Mouse (Mus musculus) yolk sac, embryonic 10.5 days (tissue): ENCODE results near the gene Krt10.

ENCODE experiments used
- DNase-seq: peaks from one replicate; pipeline ENCODE4 v3.0.0-alpha.2; 2017; ENCODE audit warnings: low spot score

Krt10 gene

GRCm38 (mm10) chr11:99369853-99370451 lies 19.2 kb downstream of the Krt10 start:
- DNase-seq, result no peak

GRCm38 (mm10) chr11:99369229-99369628 lies 19.9 kb downstream of the Krt10 start:
- no peak for DNase-seq

- DNase-seq, result no peak
Observed at GRCm38 (mm10) chr11:99366791-99367190, 22.4 kb downstream of the Krt10 start.

- DNase-seq, result peak; percentile 10
Observed at GRCm38 (mm10) chr11:99364412-99364811, 24.8 kb downstream of the Krt10 start.

- DNase-seq, result no peak
Observed at GRCm38 (mm10) chr11:99361423-99361822, 27.7 kb downstream of the Krt10 start.

GRCm38 (mm10) chr11:99351004-99351403 lies 38.2 kb downstream of the Krt10 start, which contains the start of gene Krt27:
Gene Krt27 (minus strand): TSS chr11:99351104.
- DNase-seq, result no peak

- no peak for DNase-seq
Observed at GRCm38 (mm10) chr11:99339299-99339847, 49.8 kb downstream of the Krt10 start.

GRCm38 (mm10) chr11:99337866-99338265 lies 51.3 kb downstream of the Krt10 start, which contains the start of gene Krt26:
Gene Krt26 (minus strand): TSS chr11:99337966.
- no peak for DNase-seq
